Mouse (Mus musculus): ENCODE data around the gene Scarb1. TPM values are rescaled to one million over a fixed set of nuclear protein-coding genes. Genes with fewer than 3 reads are reported as not detected.

Scarb1 gene
- polyA plus RNA-seq, 1 experiment from 2014 or later = 45.9 TPM

DNA sequence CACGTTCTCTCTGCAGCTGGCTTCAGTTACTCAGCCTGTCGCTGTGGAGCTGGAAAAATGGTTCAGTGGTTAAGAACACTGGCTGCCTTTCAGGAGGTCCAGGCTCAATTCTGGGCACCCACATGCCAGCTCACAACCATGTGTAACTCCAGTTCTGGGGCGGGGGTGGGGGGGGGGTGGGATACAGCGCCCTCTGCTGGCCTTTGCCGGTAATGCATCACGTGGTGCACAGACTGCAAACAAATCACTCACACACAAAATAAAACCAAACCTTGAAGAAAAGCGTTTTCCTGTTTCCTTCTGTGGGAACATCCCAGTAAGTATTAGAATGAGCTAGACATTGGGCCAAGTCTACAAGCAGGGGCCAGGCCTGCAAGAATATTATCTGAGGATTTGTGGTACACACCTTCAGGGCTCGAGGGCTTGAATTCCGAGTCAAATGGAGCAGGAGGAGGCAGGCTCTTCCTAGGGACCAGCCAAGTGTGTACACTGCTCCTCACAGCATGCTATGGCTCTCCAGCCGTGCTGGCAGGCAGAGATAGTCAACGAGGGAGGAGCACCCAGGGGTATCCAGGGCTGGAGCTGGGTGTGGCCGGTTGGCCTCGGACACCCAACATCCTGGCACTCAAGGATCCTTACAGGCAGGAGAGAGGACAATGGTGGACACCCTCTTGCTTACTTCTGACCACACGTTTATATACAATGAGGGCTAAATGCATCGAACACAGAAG is 88.8 kb downstream of the Scarb1 start:
- no peak for ATAC-seq (replicated peaks)
- H3K4me1 ChIP-seq = peaks cover 7% of the 10 kb centered on the region; the same call in 1 of the 2 replicates
- no peak overlapping the region for H3K4me2 ChIP-seq
- no peaks in the 10 kb centered on the region for H3K36me3 ChIP-seq (replicated peaks)
- H3K27me3 ChIP-seq (replicated peaks) = no peaks in the 10 kb centered on the region
- H3K27ac ChIP-seq = 0 out of 2 replicates have a peak overlapping the region, but pooled peaks have one; percentile 17
- H3K9me3 ChIP-seq = no peaks in the 10 kb centered on the region
- 58% methylated on average over 15 of the region's 15 CpGs for WGBS
- no peak overlapping the region for H3K9ac ChIP-seq
- no peak overlapping the region for H3K4me3 ChIP-seq

DNA sequence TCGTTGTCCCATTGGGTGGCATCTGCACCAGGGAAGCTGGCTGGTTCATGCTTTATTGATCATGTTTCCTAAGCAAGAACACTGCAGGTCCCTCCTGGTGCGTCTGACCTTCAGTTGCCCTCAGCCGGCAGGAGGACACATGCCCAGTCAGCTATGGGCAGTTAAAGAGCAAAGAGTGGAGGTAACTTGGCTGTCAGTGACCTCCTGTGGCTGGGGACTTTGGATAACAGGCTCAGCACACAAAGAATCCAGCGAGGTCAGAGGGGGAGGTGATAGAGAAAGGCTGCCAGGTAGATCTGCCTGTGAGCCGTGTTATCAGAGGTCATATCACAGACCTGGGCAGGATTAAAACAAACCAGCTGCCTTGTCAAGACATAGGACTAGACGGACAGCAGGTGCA is 91.7 kb downstream of the Scarb1 start:
- Histone ChIP-seq H3K4me1 (peaks cover 31% of the 10 kb centered on the region), H3K27me3 (replicated peaks) (no peaks in the 10 kb centered on the region), H3K4me2 (no peak overlapping the region), H3K4me3 (no peak overlapping the region), H3K9me3 (no peaks in the 10 kb centered on the region), H3K27ac (no peak overlapping the region), H3K9ac (no peak overlapping the region), H3K36me3 (replicated peaks) (no peaks in the 10 kb centered on the region)
- WGBS = 45% methylated on average over 6 of the region's 6 CpGs
- ATAC-seq (replicated peaks) = no peak

DNA sequence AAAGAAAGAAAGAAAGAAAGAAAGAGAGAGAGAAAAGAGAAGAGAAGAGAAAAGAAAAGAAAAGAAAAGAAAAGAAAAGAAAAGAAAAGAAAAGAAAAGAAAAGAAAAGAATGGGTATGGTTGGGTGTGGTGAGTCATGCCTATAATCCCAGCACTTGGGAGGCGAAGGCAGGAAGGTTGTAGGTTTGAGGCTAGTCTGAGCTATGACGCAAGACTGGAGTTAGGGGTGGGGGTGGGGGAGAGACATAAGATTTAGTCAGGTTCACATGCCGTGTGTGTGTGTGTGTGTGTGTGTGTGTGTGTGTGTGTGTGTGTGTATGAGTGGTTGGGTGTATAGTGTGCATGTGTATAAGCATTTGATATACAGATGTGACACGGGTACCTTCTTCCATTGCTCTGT is 94.2 kb downstream of the Scarb1 start:
- no peak for ATAC-seq (replicated peaks)
- Histone ChIP-seq H3K9ac (no peak overlapping the region), H3K4me1 (peaks cover 39% of the 10 kb centered on the region), H3K27ac (no peak overlapping the region), H3K36me3 (replicated peaks) (no peaks in the 10 kb centered on the region), H3K9me3 (no peaks in the 10 kb centered on the region), H3K27me3 (replicated peaks) (no peaks in the 10 kb centered on the region), H3K4me3 (no peak overlapping the region), H3K4me2 (no peak overlapping the region)
- WGBS = 73% methylated on average over 4 of the region's 4 CpGs

DNA sequence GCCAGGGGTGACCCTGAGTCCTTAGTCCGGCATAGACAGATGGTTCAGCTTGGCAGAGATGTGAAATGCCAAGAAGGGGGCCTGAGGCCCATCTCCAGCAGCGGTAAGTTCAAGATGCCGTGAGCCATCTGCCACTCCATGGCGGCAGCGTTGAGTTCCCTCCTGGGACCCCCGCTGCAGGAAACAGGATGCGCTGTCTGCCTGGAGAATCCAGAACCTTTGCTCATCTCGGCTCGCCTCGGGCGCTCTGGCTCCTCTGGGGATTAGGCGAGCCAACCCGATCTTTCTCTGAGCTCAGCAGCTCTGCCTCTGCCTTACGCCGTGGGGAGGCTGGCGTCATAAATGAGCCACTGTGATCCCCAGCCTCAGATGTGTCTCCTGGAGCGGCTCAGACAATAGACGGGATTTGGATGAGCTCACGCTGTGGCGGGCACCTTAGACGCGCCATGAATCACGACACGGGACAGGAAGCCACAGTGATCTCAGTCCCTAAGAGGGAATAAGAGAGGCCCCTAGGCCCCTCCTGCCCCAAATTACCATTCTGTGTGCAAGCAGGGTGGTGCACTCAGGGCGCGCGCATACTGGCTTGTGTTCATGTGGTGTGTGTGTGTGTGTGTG is 95.3 kb downstream of the Scarb1 start:
- peak; percentile 89 for ATAC-seq (replicated peaks)
- Histone ChIP-seq H3K9me3 (no peaks in the 10 kb centered on the region), H3K36me3 (replicated peaks) (no peaks in the 10 kb centered on the region), H3K27me3 (replicated peaks) (no peaks in the 10 kb centered on the region), H3K4me1 (peaks cover 43% of the 10 kb centered on the region), H3K27ac (peak overlapping the region; percentile 80), H3K4me2 (peak overlapping the region; percentile 49), H3K4me3 (peak overlapping the region; percentile 15; the same call in 1 of the 2 replicates), H3K9ac (0 out of 2 replicates have a peak overlapping the region, but pooled peaks have one; percentile 20)
- 2% methylated on average over 27 of the region's 27 CpGs for WGBS

DNA sequence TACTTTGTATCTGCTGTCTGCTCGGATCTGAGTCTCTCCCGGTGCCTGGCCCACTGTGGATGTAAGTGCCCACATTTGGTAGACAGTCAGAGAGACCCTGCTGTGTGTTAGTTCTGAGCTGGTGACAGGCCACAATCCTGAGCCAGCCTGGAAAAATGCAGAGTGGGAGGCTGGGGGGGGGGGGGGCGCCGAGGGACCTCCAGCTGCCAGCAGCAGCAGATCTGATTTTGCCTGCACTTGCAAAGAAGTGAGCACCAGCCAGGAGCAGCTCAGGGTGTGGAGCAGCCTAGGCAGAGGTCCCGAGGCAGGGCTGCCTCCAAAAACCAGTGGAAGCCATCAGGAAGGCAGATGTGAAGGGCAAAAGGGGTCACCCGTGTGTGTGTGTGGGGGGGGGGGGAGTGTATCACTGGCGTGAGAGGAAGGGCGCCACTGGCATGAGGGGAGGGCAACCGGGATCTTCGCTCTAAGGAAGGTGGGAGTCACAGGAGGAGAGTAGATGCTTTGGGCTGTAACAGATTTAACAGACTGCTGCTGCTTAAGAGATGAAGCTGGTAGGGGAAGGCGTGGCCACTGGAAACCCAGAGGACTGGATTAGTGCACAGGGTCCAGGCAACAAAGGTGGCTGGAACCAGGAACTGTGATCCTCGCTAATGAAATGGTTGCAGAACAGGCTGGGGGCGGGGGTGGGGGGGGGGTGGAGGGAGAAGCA is 95.9 kb downstream of the Scarb1 start:
- Histone ChIP-seq H3K4me2 (peak overlapping the region; percentile 49), H3K27ac (peak overlapping the region; percentile 80), H3K9me3 (no peaks in the 10 kb centered on the region), H3K4me1 (peaks cover 50% of the 10 kb centered on the region), H3K9ac (0 out of 2 replicates have a peak overlapping the region, but pooled peaks have one; percentile 20), H3K4me3 (peak overlapping the region; percentile 15; the same call in 1 of the 2 replicates), H3K27me3 (replicated peaks) (no peaks in the 10 kb centered on the region), H3K36me3 (replicated peaks) (no peaks in the 10 kb centered on the region)
- ATAC-seq (replicated peaks) = peak; percentile 77
- WGBS = 3% methylated on average over 12 of the region's 13 CpGs

DNA sequence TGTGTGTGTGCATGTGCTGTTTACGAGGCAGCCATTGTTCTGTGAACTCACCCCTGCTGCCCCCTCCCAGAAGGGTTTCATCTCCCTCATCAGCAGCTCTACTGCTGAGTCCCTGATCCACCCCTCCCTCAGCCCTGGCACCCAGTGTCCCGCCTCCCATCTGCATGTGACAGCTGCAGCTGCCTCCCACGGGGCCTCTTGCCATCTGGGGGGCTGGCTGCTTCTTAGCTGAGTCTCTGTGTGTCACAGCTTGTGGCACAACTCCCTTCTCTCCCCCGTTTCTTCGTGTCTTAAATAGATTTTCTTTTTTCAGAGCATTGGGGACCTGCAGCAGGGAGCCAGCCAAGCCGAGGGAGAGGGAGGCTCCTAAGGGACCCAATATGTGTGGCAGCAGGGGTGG is 97.0 kb downstream of the Scarb1 start:
- Histone ChIP-seq H3K4me1 (peaks cover 52% of the 10 kb centered on the region), H3K9me3 (no peaks in the 10 kb centered on the region), H3K4me2 (no peak overlapping the region), H3K9ac (no peak overlapping the region), H3K36me3 (replicated peaks) (no peaks in the 10 kb centered on the region), H3K27ac (peak overlapping the region; percentile 80), H3K27me3 (replicated peaks) (no peaks in the 10 kb centered on the region), H3K4me3 (no peak overlapping the region)
- no peak for ATAC-seq (replicated peaks)
- WGBS = 21% methylated on average over 6 of the region's 6 CpGs

DNA sequence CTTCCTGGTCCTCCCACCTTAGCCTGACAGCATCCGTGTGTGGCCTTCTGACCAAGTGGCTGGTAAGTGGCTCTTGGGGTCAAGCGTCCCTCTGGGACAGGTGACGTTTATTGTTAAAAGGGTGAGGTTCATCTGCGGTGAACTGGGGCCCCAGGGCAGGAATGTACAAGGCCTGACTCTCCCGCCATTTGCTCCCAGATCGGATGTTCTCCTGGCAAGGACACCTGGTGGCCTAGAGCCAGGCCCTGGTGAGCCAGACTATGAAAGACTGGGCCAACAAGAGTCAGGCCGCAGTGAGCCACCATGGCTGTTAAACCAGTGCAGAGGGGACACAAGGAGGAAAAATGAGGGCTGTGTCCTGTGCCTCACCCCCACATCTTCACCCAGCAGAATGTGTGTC is 98.8 kb downstream of the Scarb1 start:
- H3K4me2 ChIP-seq = no peak overlapping the region
- H3K4me3 ChIP-seq = no peak overlapping the region
- no peaks in the 10 kb centered on the region for H3K36me3 ChIP-seq (replicated peaks)
- H3K9me3 ChIP-seq = no peaks in the 10 kb centered on the region
- ATAC-seq (replicated peaks) = no peak
- no peak overlapping the region; the same call in 1 of the 2 replicates for H3K27ac ChIP-seq
- 60% methylated on average over 7 of the region's 7 CpGs for WGBS
- no peaks in the 10 kb centered on the region for H3K27me3 ChIP-seq (replicated peaks)
- H3K9ac ChIP-seq = no peak overlapping the region
- H3K4me1 ChIP-seq = peaks cover 46% of the 10 kb centered on the region

DNA sequence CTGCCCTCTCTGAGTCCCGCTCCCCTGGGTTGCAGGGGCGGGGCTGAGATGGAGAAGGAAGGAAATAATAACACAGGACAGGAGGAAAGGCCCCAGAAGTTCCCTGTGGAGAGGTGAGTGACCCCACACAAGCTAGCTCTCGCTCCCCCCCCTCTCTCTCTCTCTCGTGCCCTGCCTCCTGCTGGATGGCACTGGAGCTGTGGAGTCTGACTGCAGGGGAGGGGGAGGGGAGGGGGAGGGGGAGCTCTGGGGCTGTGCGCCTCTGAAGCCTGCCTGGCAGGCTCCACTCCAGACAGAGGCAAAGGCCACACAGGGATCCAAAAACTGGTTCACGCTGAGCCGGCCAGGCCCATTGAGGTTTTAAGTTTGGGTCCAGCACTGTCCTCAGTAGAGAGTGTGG is 99.3 kb downstream of the Scarb1 start:
- 18% methylated on average over 6 of the region's 7 CpGs for WGBS
- no peak overlapping the region for H3K4me3 ChIP-seq
- no peak overlapping the region for H3K9ac ChIP-seq
- H3K9me3 ChIP-seq = no peaks in the 10 kb centered on the region
- H3K27me3 ChIP-seq (replicated peaks) = no peaks in the 10 kb centered on the region
- H3K27ac ChIP-seq = no peak overlapping the region; the same call in 1 of the 2 replicates
- H3K4me2 ChIP-seq = no peak overlapping the region
- no peak for ATAC-seq (replicated peaks)
- no peaks in the 10 kb centered on the region for H3K36me3 ChIP-seq (replicated peaks)
- peaks cover 42% of the 10 kb centered on the region for H3K4me1 ChIP-seq

DNA sequence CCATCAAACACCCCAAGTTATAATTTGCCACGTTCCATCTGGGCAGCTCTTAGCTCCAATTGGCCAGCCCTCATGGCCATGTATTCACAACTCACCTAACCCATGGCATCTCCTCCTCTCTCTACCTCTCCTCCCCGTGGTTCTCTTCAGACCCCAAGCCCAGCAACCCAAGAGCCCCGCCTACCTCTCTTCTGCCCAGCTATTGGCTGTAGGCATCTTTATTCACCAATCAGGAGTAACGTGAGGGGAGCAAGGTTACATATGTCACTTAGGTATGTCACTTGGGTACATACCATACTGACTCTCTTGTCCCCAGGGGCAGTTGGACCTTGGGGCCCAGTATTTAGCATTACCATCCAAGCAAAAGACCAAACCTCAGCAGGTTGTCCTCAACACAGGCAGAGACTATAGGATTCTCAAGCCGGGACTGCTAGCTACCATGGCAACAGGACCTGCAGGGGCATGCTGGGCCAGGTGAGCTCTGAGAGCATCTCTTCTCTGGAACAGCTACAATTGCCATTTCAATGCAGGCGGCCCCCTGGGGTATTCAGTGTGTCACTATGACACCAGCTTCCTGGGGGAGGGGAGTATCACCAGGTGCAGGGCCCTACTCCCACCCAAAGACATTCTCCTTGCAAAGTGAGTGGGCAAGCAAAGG is 100.6 kb downstream of the Scarb1 start:
- 17% methylated on average over 6 of the region's 6 CpGs for WGBS
- Histone ChIP-seq H3K9me3 (no peaks in the 10 kb centered on the region), H3K36me3 (replicated peaks) (no peaks in the 10 kb centered on the region), H3K4me2 (no peak overlapping the region), H3K4me1 (peaks cover 31% of the 10 kb centered on the region), H3K9ac (no peak overlapping the region), H3K27me3 (replicated peaks) (no peaks in the 10 kb centered on the region), H3K27ac (no peak overlapping the region), H3K4me3 (no peak overlapping the region)
- no peak for ATAC-seq (replicated peaks)

DNA sequence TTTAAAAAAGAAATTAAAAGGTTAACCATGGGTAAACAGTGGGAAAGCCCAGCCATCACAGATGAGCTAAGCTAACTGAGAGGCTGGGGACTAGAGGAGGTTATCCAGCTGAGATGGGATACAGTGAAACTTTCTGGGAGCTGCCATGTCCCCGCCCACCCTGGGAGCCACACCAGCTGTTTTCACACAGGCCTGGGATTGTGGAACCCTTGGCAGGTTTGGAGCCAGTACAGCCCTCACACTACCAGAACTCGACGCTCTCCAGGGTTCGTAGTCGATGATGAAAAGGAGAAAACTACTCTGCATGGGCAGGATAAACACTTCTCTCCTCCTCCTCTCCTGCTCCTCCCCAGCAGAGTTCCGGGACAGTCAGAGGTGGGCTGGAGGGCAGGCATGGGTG is 105.0 kb downstream of the Scarb1 start:
- Histone ChIP-seq H3K4me1 (peaks cover 9% of the 10 kb centered on the region), H3K4me2 (no peak overlapping the region), H3K9me3 (no peaks in the 10 kb centered on the region), H3K27me3 (replicated peaks) (no peaks in the 10 kb centered on the region), H3K27ac (no peak overlapping the region), H3K36me3 (replicated peaks) (no peaks in the 10 kb centered on the region), H3K9ac (no peak overlapping the region), H3K4me3 (no peak overlapping the region)
- no peak for ATAC-seq (replicated peaks)
- WGBS = 74% methylated on average over 6 of the region's 6 CpGs

DNA sequence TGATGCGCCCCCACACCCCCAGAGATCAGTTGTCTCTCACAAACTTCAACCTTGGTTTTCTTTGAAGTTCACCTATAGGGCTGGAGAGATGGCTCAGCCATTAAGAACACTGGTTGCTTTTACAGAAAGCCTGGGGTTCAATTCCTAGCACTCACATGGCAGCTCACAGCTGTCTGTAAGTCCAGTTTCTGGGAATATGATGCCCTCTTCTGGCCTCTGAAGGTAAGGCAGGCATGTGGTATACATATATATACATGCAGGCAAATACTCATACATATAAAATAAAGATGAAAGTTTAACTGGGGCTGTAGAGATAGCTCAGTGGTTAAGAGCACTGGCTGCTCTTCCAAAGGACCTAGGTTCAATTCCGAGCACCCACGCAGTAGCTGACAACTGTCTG is 105.5 kb downstream of the Scarb1 start:
- Histone ChIP-seq H3K4me2 (no peak overlapping the region), H3K27me3 (replicated peaks) (no peaks in the 10 kb centered on the region), H3K4me3 (no peak overlapping the region), H3K9me3 (no peaks in the 10 kb centered on the region), H3K9ac (no peak overlapping the region), H3K27ac (no peak overlapping the region), H3K4me1 (peaks cover 7% of the 10 kb centered on the region), H3K36me3 (replicated peaks) (no peaks in the 10 kb centered on the region)
- 90% methylated on average over 3 of the region's 3 CpGs for WGBS
- no peak for ATAC-seq (replicated peaks)

DNA sequence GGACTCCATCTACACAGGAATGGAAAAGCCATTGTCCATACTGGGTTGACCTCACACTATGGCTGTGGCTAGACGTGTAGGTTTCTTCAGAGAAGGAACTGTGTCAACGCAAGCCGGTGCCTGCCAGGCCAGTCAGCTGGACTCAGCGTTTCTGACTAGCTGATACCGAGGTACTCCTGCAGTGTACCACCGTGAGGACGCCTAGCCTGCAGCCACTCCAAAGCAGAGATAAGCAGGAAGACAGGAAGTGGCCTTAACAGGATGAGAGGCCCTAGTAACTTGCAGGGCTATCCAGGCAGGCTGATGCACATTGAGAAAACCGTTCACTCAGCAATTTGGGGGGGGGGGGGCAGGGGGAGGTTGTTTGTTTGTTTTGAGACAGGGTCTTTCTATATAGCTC is 106.5 kb downstream of the Scarb1 start:
- Histone ChIP-seq H3K4me1 (no peaks in the 10 kb centered on the region), H3K4me3 (no peak overlapping the region), H3K27ac (no peak overlapping the region), H3K4me2 (no peak overlapping the region), H3K36me3 (replicated peaks) (no peaks in the 10 kb centered on the region), H3K27me3 (replicated peaks) (no peaks in the 10 kb centered on the region), H3K9me3 (no peaks in the 10 kb centered on the region), H3K9ac (no peak overlapping the region)
- WGBS = 80% methylated on average over 8 of the region's 8 CpGs
- no peak for ATAC-seq (replicated peaks)

All from midbrain, embryonic 15.5 days (tissue).